Mouse (Mus musculus) heart, embryonic 16.5 days (tissue): ENCODE data around the gene Prkcb. TPM values are rescaled to one million over a fixed set of nuclear protein-coding genes. Genes with fewer than 3 reads are reported as not detected.

Source experiments
- ATAC-seq: fragments of 200-750 bp; cut with Nextera tagmentation; replicated peaks from 2 replicates; pipeline ENCODE4 v1.8.0; 2017; ENCODE audit warnings: moderate number of reproducible peaks; ENCODE audit not compliant: insufficient read depth, low FRiP score; ENCODE audit errors: extremely low read depth
- H3K27ac ChIP-seq: fragments of 300-500 bp; sonication (generic); 2 replicates; pipeline ENCODE4 v1.5.1; 2014; ENCODE audit warnings: mild to moderate bottlenecking, low read length, control low read depth, moderate library complexity
- H3K27me3 ChIP-seq: fragments of 300-500 bp; sonication (generic); 2 replicates; pipeline ENCODE4 v1.6.1; 2014; ENCODE audit warnings: low read length, mixed read lengths; ENCODE audit not compliant: control insufficient read depth, insufficient read depth
- H3K36me3 ChIP-seq: fragments of 300-500 bp; sonication (generic); 2 replicates; pipeline ENCODE4 v1.6.1; 2014; ENCODE audit not compliant: control insufficient read depth, insufficient read depth
- H3K4me1 ChIP-seq: fragments of 300-500 bp; sonication (generic); 2 replicates; pipeline ENCODE4 v1.6.1; 2014; ENCODE audit warnings: low read length, mixed read lengths; ENCODE audit not compliant: control insufficient read depth, insufficient read depth
- H3K4me2 ChIP-seq: fragments of 300-500 bp; sonication (generic); 2 replicates; pipeline ENCODE4 v1.6.1; 2014; ENCODE audit warnings: low read depth, mild to moderate bottlenecking, control low read depth, low read length
- H3K4me3 ChIP-seq: fragments of 300-500 bp; sonication (generic); 2 replicates; pipeline ENCODE4 v1.5.1; 2014; ENCODE audit warnings: mild to moderate bottlenecking, control low read depth, low read length
- H3K9ac ChIP-seq: fragments of 300-500 bp; sonication (generic); 2 replicates; pipeline ENCODE4 v1.6.1; 2014; ENCODE audit warnings: low read length, control low read depth
- H3K9me3 ChIP-seq: fragments of 300-500 bp; sonication (generic); replicated peaks from 2 replicates; pipeline ENCODE4 v1.6.1; 2016; ENCODE audit warnings: low read length; ENCODE audit not compliant: control insufficient read depth
- WGBS: fragments of 180-500 bp; shearing (Covaris S2); extraction: QIAGEN DNeasy Blood & Tissue Kit; methylation state at CpG from one replicate; pipeline ENCODE4 v1.1.7; 2014; 5-methylcytosine and 5-hydroxymethylcytosine counted together
- polyA plus RNA-seq: library from polyadenylated mRNA; unstranded; fragments of >200 nt; fragmentation: Nextera tagmentation; extraction: Ambion mirVana; gene quantifications from 2 replicates; pipeline ENCODE4 v1.2.1, GENCODE M21; 2015

Prkcb gene
- polyA plus RNA-seq, 1 experiment from 2014 or later = 12.0 TPM

GRCm38 (mm10) chr7:122570407-122570806, 281.9 kb downstream of the Prkcb start:
- 50% methylated on average over 4 of the region's 4 CpGs for WGBS
- H3K36me3 ChIP-seq = no peaks in the 10 kb centered on the region
- H3K9me3 ChIP-seq = no peaks in the 10 kb centered on the region
- ATAC-seq = no peak
- H3K4me3 ChIP-seq = no peak overlapping the region
- no peaks in the 10 kb centered on the region for H3K27me3 ChIP-seq
- H3K4me2 ChIP-seq = no peak overlapping the region
- H3K9ac ChIP-seq = no peak overlapping the region
- H3K27ac ChIP-seq = no peak overlapping the region
- no peaks in the 10 kb centered on the region; the same call in 1 of the 2 replicates for H3K4me1 ChIP-seq

GRCm38 (mm10) chr7:122573101-122573635, 284.6 kb downstream of the Prkcb start:
- Histone ChIP-seq H3K27ac (no peak overlapping the region), H3K4me2 (no peak overlapping the region), H3K36me3 (no peaks in the 10 kb centered on the region), H3K9me3 (no peaks in the 10 kb centered on the region), H3K27me3 (no peaks in the 10 kb centered on the region), H3K4me3 (no peak overlapping the region), H3K4me1 (no peaks in the 10 kb centered on the region; the same call in 1 of the 2 replicates), H3K9ac (no peak overlapping the region)
- ATAC-seq = no peak
- 74% methylated on average over 3 of the region's 3 CpGs for WGBS

- Histone ChIP-seq H3K36me3 (no peaks in the 10 kb centered on the region), H3K9ac (no peak overlapping the region), H3K4me3 (no peak overlapping the region), H3K4me2 (no peak overlapping the region), H3K4me1 (no peaks in the 10 kb centered on the region; the same call in 1 of the 2 replicates), H3K27me3 (no peaks in the 10 kb centered on the region), H3K9me3 (no peaks in the 10 kb centered on the region), H3K27ac (no peak overlapping the region)
- 72% methylated on average over 7 of the region's 7 CpGs for WGBS
- no peak for ATAC-seq
These were observed 285.9 kb downstream of the Prkcb start for GRCm38 (mm10) chr7:122574418-122574817.

- Histone ChIP-seq H3K36me3 (no peaks in the 10 kb centered on the region), H3K4me3 (no peak overlapping the region), H3K9ac (no peak overlapping the region), H3K4me1 (no peaks in the 10 kb centered on the region; the same call in 1 of the 2 replicates), H3K27ac (no peak overlapping the region), H3K27me3 (no peaks in the 10 kb centered on the region), H3K9me3 (no peaks in the 10 kb centered on the region), H3K4me2 (no peak overlapping the region)
- ATAC-seq = no peak
- 81% methylated on average over 5 of the region's 5 CpGs for WGBS
These were observed 286.5 kb downstream of the Prkcb start for GRCm38 (mm10) chr7:122575056-122575455.

GRCm38 (mm10) chr7:122575506-122575905, 287.0 kb downstream of the Prkcb start:
- no peak; the same call in 1 of the 2 replicates for ATAC-seq
- Histone ChIP-seq H3K4me1 (no peaks in the 10 kb centered on the region; the same call in 1 of the 2 replicates), H3K4me2 (no peak overlapping the region), H3K4me3 (no peak overlapping the region), H3K27me3 (no peaks in the 10 kb centered on the region), H3K27ac (no peak overlapping the region), H3K9ac (no peak overlapping the region), H3K9me3 (no peaks in the 10 kb centered on the region), H3K36me3 (no peaks in the 10 kb centered on the region)
- WGBS = 27% methylated on average over 8 of the region's 8 CpGs

GRCm38 (mm10) chr7:122577571-122577970, 289.0 kb downstream of the Prkcb start:
- no peaks in the 10 kb centered on the region for H3K27me3 ChIP-seq
- no peak overlapping the region for H3K4me2 ChIP-seq
- no peaks in the 10 kb centered on the region for H3K9me3 ChIP-seq
- no peak overlapping the region for H3K9ac ChIP-seq
- no peak overlapping the region for H3K4me3 ChIP-seq
- no peaks in the 10 kb centered on the region for H3K36me3 ChIP-seq
- WGBS = 70% methylated on average over 4 of the region's 4 CpGs
- no peak overlapping the region for H3K27ac ChIP-seq
- no peak for ATAC-seq
- no peaks in the 10 kb centered on the region; the same call in 1 of the 2 replicates for H3K4me1 ChIP-seq

- Histone ChIP-seq H3K9me3 (no peaks in the 10 kb centered on the region), H3K27ac (no peak overlapping the region), H3K9ac (no peak overlapping the region), H3K4me1 (no peaks in the 10 kb centered on the region; the same call in 1 of the 2 replicates), H3K4me3 (no peak overlapping the region), H3K4me2 (no peak overlapping the region), H3K27me3 (no peaks in the 10 kb centered on the region), H3K36me3 (no peaks in the 10 kb centered on the region)
- no peak for ATAC-seq
- WGBS = 69% methylated on average over 7 of the region's 7 CpGs
These were observed 291.1 kb downstream of the Prkcb start for GRCm38 (mm10) chr7:122579461-122580157.

GRCm38 (mm10) chr7:122580158-122580475, 291.6 kb downstream of the Prkcb start:
- no peak overlapping the region for H3K9ac ChIP-seq

GRCm38 (mm10) chr7:122584421-122585151, 296.0 kb downstream of the Prkcb start:
- ATAC-seq = no peak
- H3K27ac ChIP-seq = no peak overlapping the region
- H3K9me3 ChIP-seq = no peaks in the 10 kb centered on the region
- no peaks in the 10 kb centered on the region for H3K4me1 ChIP-seq
- H3K27me3 ChIP-seq = no peaks in the 10 kb centered on the region
- WGBS = 75% methylated on average over 14 of the region's 14 CpGs
- no peaks in the 10 kb centered on the region for H3K36me3 ChIP-seq
- no peak overlapping the region for H3K4me2 ChIP-seq
- H3K9ac ChIP-seq = no peak overlapping the region
- H3K4me3 ChIP-seq = no peak overlapping the region

More at GRCm38 (mm10) chr7:122580158-122580475, 291.6 kb downstream of the Prkcb start:
- Histone ChIP-seq H3K36me3 (no peaks in the 10 kb centered on the region), H3K4me3 (no peak overlapping the region), H3K4me2 (no peak overlapping the region), H3K4me1 (no peaks in the 10 kb centered on the region; the same call in 1 of the 2 replicates), H3K9me3 (no peaks in the 10 kb centered on the region), H3K27me3 (no peaks in the 10 kb centered on the region), H3K27ac (no peak overlapping the region)
- WGBS = 68% methylated on average over 1 of the region's 1 CpGs
- ATAC-seq = no peak
